Mouse (Mus musculus) intestine, embryonic 14.5 days (tissue): ENCODE data around the gene Cd247. TPM values are rescaled to one million over a fixed set of nuclear protein-coding genes. Genes with fewer than 3 reads are reported as not detected.

ENCODE experiments used
- ATAC-seq: fragments of 200-750 bp; cut with Nextera tagmentation; replicated peaks from 2 replicates; pipeline ENCODE4 v1.8.0; 2017; ENCODE audit warnings: low read depth, moderate number of reproducible peaks, moderate TSS enrichment, moderate library complexity; ENCODE audit not compliant: low FRiP score, low TSS enrichment
- DNase-seq: peaks from one replicate; pipeline ENCODE4 v3.0.0-alpha.2; 2018; ENCODE audit warnings: low spot score
- H3K27ac ChIP-seq: fragments of 300-500 bp; sonication (generic); 2 replicates; pipeline ENCODE4 v1.5.1; 2014; ENCODE audit warnings: low read depth, mild to moderate bottlenecking, control low read depth
- H3K27me3 ChIP-seq: fragments of 300-500 bp; sonication (generic); replicated peaks from 2 replicates; pipeline ENCODE4 v1.6.1; 2014; ENCODE audit warnings: low read length, control low read depth; ENCODE audit not compliant: control insufficient read depth, insufficient read depth
- H3K36me3 ChIP-seq: fragments of 300-500 bp; sonication (generic); 2 replicates; pipeline ENCODE4 v1.6.1; 2014; ENCODE audit warnings: low read length, control low read depth; ENCODE audit not compliant: control insufficient read depth, insufficient read depth
- H3K4me1 ChIP-seq: fragments of 300-500 bp; sonication (generic); replicated peaks from 2 replicates; pipeline ENCODE4 v1.6.1; 2014; ENCODE audit warnings: low read length, control low read depth, mixed read lengths; ENCODE audit not compliant: control insufficient read depth, insufficient read depth
- H3K4me2 ChIP-seq: fragments of 300-500 bp; sonication (generic); 2 replicates; pipeline ENCODE4 v1.6.1; 2014; ENCODE audit warnings: low read length
- H3K4me3 ChIP-seq: fragments of 300-500 bp; sonication (generic); 2 replicates; pipeline ENCODE4 v1.5.1; 2014; ENCODE audit warnings: low read depth, low read length, control low read depth, mixed read lengths
- H3K9ac ChIP-seq: fragments of 300-500 bp; sonication (generic); 2 replicates; pipeline ENCODE4 v1.6.1; 2014; ENCODE audit warnings: mild to moderate bottlenecking, low read length
- H3K9me3 ChIP-seq: fragments of 300-500 bp; sonication (generic); 2 replicates; pipeline ENCODE4 v1.6.1; 2016; ENCODE audit warnings: low read length, control low read depth; ENCODE audit not compliant: control insufficient read depth
- WGBS: fragments of 180-500 bp; shearing (Covaris S2); extraction: QIAGEN DNeasy Blood & Tissue Kit; methylation state at CpG from one replicate; pipeline ENCODE4 v1.1.7; 2014; 5-methylcytosine and 5-hydroxymethylcytosine counted together
- polyA plus RNA-seq: library from polyadenylated mRNA; unstranded; fragments of >200 nt; fragmentation: Nextera tagmentation; extraction: Ambion mirVana; gene quantifications from 2 replicates; pipeline ENCODE4 v1.2.1, GENCODE M21; 2014

Cd247 gene
- polyA plus RNA-seq, 1 experiment from 2014 or later = 0.81 TPM

DNA sequence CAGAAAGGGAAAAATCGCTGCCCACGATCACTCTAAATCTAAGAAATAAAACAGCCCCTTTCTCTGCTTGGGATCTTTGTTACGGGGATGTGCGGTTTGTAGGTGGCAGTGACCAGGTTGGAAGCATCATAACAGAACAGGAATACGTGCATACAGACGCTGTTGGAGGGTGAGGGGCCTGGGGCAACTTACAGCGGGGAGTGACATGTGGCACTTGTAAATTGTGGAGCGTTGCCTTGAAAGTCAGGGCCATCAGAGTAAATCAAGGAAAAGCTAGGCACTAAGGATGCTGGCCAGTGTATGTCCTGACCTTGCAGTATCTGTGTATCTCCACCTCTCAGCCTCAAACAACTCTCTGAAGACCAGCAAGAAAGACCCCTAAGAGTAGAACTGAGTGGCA is 59.9 kb downstream of the Cd247 start:
- H3K9me3 ChIP-seq = no peaks in the 10 kb centered on the region
- no peak overlapping the region for H3K4me2 ChIP-seq
- ATAC-seq (no peak), DNase-seq (no peak)
- peaks cover 32% of the 10 kb centered on the region for H3K27me3 ChIP-seq
- H3K9ac ChIP-seq = no peak overlapping the region
- no peak overlapping the region for H3K4me3 ChIP-seq
- H3K27ac ChIP-seq = no peak overlapping the region
- peaks cover 17% of the 10 kb centered on the region for H3K4me1 ChIP-seq
- 80% methylated on average over 8 of the region's 8 CpGs for WGBS
- no peaks in the 10 kb centered on the region for H3K36me3 ChIP-seq

DNA sequence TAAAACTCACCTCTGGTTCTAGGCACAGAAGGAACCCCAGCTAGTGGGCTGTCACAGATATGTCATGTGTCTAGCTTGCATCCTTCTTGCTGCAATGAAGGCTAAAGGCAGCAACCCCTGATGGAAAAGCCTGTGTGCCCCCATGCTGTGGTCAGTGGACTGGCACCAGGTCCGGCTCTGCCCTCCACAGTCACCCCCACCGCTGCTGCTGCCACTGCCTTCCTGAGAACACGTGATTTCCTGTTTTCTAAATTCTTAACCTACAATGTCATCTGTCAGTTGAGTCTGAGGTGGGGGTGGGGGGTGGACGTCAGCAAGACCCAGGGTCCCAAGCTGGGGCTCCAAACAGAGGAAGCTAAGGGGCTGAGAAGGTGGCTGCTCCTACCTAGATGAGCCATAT is 60.4 kb downstream of the Cd247 start:
- no peak overlapping the region for H3K27ac ChIP-seq
- DNase-seq (no peak), ATAC-seq (no peak)
- H3K4me2 ChIP-seq = no peak overlapping the region
- no peak overlapping the region for H3K9ac ChIP-seq
- H3K4me3 ChIP-seq = no peak overlapping the region
- peaks cover 27% of the 10 kb centered on the region for H3K27me3 ChIP-seq
- H3K36me3 ChIP-seq = no peaks in the 10 kb centered on the region
- 65% methylated on average over 4 of the region's 4 CpGs for WGBS
- no peaks in the 10 kb centered on the region for H3K9me3 ChIP-seq
- peaks cover 17% of the 10 kb centered on the region for H3K4me1 ChIP-seq

DNA sequence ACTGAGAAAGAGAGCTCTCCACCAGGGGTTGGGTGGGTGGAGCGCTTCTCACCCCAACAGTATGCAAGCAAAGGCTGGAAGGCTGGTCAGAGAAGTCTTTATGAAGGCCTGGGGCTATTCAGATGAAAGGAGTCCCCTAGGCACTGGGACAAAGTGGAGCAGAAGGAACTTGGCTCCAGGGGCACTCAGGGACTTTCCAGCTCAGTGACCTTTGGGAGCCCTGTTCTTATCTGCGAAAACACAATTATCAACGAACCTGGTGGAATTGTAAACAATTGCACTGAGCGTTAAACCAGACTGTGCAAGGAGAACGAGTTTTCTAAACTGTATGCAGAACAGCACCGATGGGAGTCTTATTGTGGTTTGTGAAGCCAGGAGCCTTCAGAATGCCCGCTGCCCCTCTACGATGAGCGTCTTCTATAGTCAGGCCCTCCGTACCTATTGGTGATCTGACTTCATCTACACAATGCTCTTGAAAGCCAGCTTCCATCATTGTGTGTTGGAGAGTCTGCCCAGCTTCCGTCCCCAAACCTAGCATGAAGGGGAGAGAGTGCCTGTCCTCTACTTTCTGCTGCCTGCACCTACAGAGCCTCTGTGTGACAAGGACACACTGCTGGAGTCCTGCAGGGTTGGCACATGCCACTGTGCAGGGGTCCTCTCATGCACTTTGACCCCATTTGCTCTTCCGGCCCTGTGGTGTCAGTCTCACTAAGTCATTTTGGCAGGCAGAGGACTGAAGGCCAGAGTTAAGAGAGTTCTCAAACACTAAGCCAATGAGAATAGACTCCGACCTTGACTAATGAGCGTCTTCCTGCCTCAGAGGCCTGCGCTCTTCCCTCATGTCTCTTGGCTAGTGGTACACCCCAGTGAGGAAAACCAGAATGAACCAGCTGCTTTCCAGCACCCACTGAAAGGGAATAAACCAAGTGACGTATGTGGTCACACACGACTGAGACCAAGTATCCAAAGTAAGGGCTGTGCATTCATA is 61.3 kb downstream of the Cd247 start:
- WGBS = 54% methylated on average over 17 of the region's 17 CpGs
- no peaks in the 10 kb centered on the region for H3K9me3 ChIP-seq
- no peak for ATAC-seq
- H3K4me2 ChIP-seq = no peak overlapping the region
- H3K4me1 ChIP-seq = peaks cover 14% of the 10 kb centered on the region
- peaks cover 18% of the 10 kb centered on the region; the same call in 1 of the 2 replicates for H3K27me3 ChIP-seq
- H3K27ac ChIP-seq = no peak overlapping the region
- H3K9ac ChIP-seq = no peak overlapping the region
- H3K4me3 ChIP-seq = no peak overlapping the region
- peak; percentile 48 for DNase-seq
- no peaks in the 10 kb centered on the region for H3K36me3 ChIP-seq

GRCm38 (mm10) chr1:165852131-165852530 is 63.6 kb downstream of the Cd247 start:
- 32% methylated on average over 5 of the region's 5 CpGs for WGBS
- peak; percentile 53 for DNase-seq

DNA sequence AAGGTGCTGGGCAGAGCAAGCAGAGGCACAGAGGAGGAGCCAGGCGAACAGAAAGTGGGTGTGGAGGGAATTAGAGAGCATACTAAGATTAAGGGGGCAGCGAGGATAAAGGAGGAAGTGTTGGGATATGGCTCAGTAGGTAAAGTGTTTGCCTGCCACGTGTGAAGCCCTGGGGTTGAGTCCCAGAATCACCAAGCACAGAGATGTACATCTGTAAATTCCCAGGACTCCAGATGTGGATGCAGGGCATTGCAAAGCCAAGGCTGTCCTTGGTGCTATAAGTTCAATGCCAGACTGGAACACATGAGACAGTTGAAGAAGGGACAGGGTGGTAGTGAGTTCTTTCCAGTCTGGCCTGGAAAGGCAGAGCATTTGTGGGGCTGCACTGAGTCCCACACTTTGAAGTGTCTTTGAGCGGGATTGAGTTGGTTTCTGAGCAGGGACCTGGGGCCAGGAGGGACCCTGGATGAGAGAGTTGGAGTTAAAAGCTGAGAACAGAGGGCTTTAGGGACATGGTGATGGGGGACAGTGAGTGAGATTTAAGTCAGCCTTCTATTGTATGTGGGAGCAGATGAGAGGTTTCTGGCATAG is 64.7 kb downstream of the Cd247 start:
- 46% methylated on average over 4 of the region's 4 CpGs for WGBS

More at GRCm38 (mm10) chr1:165852131-165852530, 63.6 kb downstream of the Cd247 start:
- Histone ChIP-seq H3K9me3 (no peaks in the 10 kb centered on the region), H3K36me3 (no peaks in the 10 kb centered on the region), H3K4me2 (no peak overlapping the region), H3K4me3 (no peak overlapping the region), H3K27ac (no peak overlapping the region), H3K4me1 (peaks cover 14% of the 10 kb centered on the region), H3K27me3 (no peaks in the 10 kb centered on the region), H3K9ac (no peak overlapping the region)
- no peak for ATAC-seq

DNA sequence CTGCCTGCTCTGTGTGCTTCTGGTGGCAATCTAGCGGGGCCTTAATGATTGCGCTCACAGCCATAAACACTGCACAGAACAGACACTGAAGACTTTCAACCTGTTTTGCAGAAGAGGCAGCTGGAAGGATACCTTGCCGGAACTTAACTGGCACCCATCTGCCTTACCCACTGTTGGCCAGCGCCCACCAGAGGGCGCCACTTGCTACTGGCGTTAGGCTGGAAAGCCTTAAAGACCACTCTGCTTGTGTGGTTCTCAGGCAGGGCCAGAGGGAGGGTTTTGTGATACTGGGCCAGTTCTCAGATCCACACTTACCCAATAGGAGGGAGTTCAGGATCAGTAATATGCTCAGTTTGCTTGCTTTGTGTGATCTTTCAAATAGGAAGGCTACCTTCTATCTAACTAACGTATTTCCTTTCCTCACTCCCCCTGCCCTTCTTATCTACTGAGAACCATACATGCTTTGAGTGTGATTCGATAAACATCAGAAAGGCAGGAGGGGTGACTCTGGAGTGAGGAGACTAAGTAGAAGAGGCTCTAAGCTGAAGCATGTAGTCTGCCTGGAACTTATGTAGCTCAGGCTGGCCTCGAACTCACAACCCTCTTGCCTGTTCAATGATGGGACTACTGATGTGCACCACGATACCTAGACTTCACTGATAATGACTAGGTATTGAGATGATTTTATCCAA is 65.4 kb downstream of the Cd247 start:
- Histone ChIP-seq H3K9me3 (no peaks in the 10 kb centered on the region), H3K4me2 (no peak overlapping the region), H3K4me1 (peaks cover 13% of the 10 kb centered on the region), H3K27ac (no peak overlapping the region), H3K9ac (no peak overlapping the region), H3K4me3 (no peak overlapping the region), H3K27me3 (no peaks in the 10 kb centered on the region), H3K36me3 (no peaks in the 10 kb centered on the region)
- ATAC-seq = no peak
- 59% methylated on average over 10 of the region's 10 CpGs for WGBS
- peak; percentile 75 for DNase-seq

More for the DNA sequence above, 64.7 kb downstream of the Cd247 start:
- H3K27ac ChIP-seq = no peak overlapping the region
- H3K4me3 ChIP-seq = no peak overlapping the region
- H3K4me1 ChIP-seq = peaks cover 14% of the 10 kb centered on the region
- no peak overlapping the region for H3K9ac ChIP-seq
- no peaks in the 10 kb centered on the region for H3K9me3 ChIP-seq
- DNase-seq (peak; percentile 50), ATAC-seq (no peak)
- no peaks in the 10 kb centered on the region for H3K27me3 ChIP-seq
- H3K4me2 ChIP-seq = no peak overlapping the region
- no peaks in the 10 kb centered on the region for H3K36me3 ChIP-seq

DNA sequence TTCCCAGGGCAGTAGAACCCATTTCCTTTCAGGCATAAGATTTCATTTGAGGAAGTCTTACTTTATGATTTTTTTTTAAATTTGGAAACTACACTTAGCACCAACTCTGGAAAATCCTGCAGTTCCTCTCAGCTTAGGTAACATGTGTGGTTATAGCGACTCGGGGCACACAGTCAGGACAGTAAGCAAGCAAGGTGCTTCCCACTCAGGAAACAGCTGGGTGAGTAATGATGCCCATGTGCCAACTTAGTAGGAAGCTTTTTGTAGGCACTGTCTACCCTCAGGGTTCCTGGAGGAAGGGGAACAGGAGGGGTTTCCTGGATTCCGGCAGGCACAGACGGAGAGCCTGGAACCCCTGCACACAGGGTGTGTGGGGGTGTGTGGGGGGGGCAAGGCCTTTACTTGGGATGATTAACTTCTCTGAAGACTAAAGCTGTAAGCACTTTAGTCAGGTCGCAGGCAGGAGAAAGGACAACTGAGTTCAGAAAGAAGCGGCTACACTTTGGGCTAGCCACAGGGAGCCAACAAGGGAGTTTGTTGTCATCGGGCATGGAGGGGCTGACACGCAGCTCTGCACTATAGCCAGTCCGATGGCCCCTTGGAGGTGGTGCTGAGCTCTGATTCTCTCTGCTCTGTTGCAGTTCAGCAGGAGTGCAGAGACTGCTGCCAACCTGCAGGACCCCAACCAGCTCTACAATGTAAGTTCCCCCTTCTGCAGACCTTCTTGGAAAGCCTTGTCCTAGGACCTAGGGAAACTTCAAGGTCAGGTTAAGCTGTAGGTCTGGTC is 67.5 kb downstream of the Cd247 start:
- ATAC-seq (no peak), DNase-seq (peak; percentile 42)
- H3K27ac ChIP-seq = no peak overlapping the region
- H3K4me2 ChIP-seq = no peak overlapping the region
- H3K9me3 ChIP-seq = no peaks in the 10 kb centered on the region
- H3K4me3 ChIP-seq = no peak overlapping the region
- H3K4me1 ChIP-seq = peaks cover 4% of the 10 kb centered on the region
- H3K36me3 ChIP-seq = no peaks in the 10 kb centered on the region
- 76% methylated on average over 9 of the region's 9 CpGs for WGBS
- H3K27me3 ChIP-seq = no peaks in the 10 kb centered on the region
- no peak overlapping the region for H3K9ac ChIP-seq

GRCm38 (mm10) chr1:165857279-165857678 is 68.8 kb downstream of the Cd247 start:
- Histone ChIP-seq H3K9me3 (no peaks in the 10 kb centered on the region), H3K4me2 (no peak overlapping the region), H3K27me3 (no peaks in the 10 kb centered on the region), H3K9ac (no peak overlapping the region), H3K36me3 (no peaks in the 10 kb centered on the region), H3K4me3 (no peak overlapping the region), H3K4me1 (peaks cover 4% of the 10 kb centered on the region), H3K27ac (no peak overlapping the region)
- DNase-seq (no peak), ATAC-seq (no peak)
- WGBS = 92% methylated on average over 11 of the region's 11 CpGs
